Mouse (Mus musculus) midbrain, embryonic 13.5 days (tissue): ENCODE results near the gene Crmp1. TPM values are rescaled to one million over a fixed set of nuclear protein-coding genes. Genes with fewer than 3 reads are reported as not detected.

Experiments used
- ATAC-seq: fragments of 200-750 bp; cut with Nextera tagmentation; 2 replicates; pipeline ENCODE4 v1.8.0; 2017; ENCODE audit warnings: mild to moderate bottlenecking, moderate TSS enrichment, moderate library complexity
- H3K27ac ChIP-seq: fragments of 300-500 bp; sonication (generic); 2 replicates; pipeline ENCODE4 v1.5.1; 2015; ENCODE audit warnings: inconsistent platforms, mild to moderate bottlenecking, moderate library complexity
- H3K27me3 ChIP-seq: fragments of 300-500 bp; sonication (generic); 2 replicates; pipeline ENCODE4 v1.6.1; 2015; ENCODE audit warnings: mild to moderate bottlenecking, inconsistent platforms
- H3K36me3 ChIP-seq: fragments of 300-500 bp; sonication (generic); 2 replicates; pipeline ENCODE4 v1.6.1; 2015; ENCODE audit warnings: mild to moderate bottlenecking, inconsistent platforms
- H3K4me1 ChIP-seq: fragments of 300-500 bp; sonication (generic); replicated peaks from 2 replicates; pipeline ENCODE4 v1.6.1; 2015; ENCODE audit warnings: inconsistent platforms
- H3K4me2 ChIP-seq: fragments of 300-500 bp; sonication (generic); replicated peaks from 2 replicates; pipeline ENCODE4 v1.6.1; 2015; ENCODE audit warnings: moderate library complexity, mild to moderate bottlenecking, inconsistent platforms
- H3K4me3 ChIP-seq: fragments of 300-500 bp; sonication (generic); replicated peaks from 2 replicates; pipeline ENCODE4 v1.5.1; 2015; ENCODE audit warnings: mild to moderate bottlenecking, inconsistent platforms
- H3K9ac ChIP-seq: fragments of 300-500 bp; sonication (generic); replicated peaks from 2 replicates; pipeline ENCODE4 v1.6.1; 2015; ENCODE audit warnings: mild to moderate bottlenecking, inconsistent platforms
- H3K9me3 ChIP-seq: fragments of 300-500 bp; sonication (generic); 2 replicates; pipeline ENCODE4 v1.6.1; 2016; ENCODE audit warnings: mild to moderate bottlenecking, inconsistent platforms
- WGBS: fragments of 180-500 bp; shearing (Covaris S2); methylation state at CpG from one replicate; pipeline ENCODE4 v1.1.7; 2015; 5-methylcytosine and 5-hydroxymethylcytosine counted together
- polyA plus RNA-seq: library from polyadenylated mRNA; unstranded; fragments of >200 nt; fragmentation: Nextera tagmentation; extraction: Ambion mirVana; gene quantifications from 2 replicates; pipeline ENCODE4 v1.2.1, GENCODE M21; 2015

Gene Crmp1
- polyA plus RNA-seq, 1 experiment from 2014 or later = 711 TPM

- Histone ChIP-seq H3K9ac (peak overlapping the region; percentile 93), H3K4me1 (peaks cover 53% of the 10 kb centered on the region), H3K9me3 (no peaks in the 10 kb centered on the region), H3K27me3 (peaks cover 40% of the 10 kb centered on the region), H3K4me2 (peak overlapping the region; percentile 84), H3K27ac (peak overlapping the region; percentile 98), H3K4me3 (peak overlapping the region; percentile 86), H3K36me3 (no peaks in the 10 kb centered on the region)
- no peak for ATAC-seq
- 10% methylated on average over 44 of the region's 44 CpGs for WGBS
Measured at GRCm38 (mm10) chr5:37242360-37243168, 824 bp downstream of the Crmp1 start.

DNA sequence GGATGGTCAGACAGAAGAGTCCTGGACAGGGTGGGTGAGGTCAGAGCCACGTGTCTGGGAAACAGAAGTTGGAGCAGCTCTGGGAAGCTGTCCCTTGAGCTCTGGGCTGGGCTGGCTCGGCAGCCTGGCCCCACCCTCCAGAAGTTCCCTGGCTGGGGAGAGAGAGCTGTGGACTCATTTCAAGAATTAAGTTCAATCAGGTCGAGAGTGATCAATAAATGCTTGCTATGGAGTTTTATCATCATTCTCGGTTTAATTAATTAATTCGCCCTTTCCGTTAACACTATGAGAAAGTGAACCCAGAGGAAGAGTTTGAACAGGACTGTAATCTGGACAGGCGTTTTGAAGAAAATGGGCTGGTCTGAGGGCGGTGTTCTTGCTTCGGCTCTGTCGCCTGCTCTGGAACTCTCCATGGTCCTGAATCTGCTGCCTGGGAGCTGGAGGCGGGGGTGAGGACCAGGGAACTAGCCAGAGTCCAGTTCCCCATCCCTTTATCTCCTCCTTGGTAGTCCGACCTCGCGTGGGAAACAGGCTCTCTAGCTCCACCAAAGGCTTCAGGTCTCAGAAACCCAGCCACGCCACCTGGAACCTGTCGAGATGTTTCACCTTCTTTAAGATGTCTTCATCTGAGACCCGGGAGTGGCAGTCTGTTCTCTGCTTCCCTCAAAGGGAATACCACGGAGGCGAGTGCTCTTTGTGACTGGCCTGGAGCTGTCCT, 1.6 kb downstream of the Crmp1 start:
- no peak for ATAC-seq
- Histone ChIP-seq H3K4me1 (peaks cover 61% of the 10 kb centered on the region), H3K9me3 (no peaks in the 10 kb centered on the region), H3K4me3 (peak overlapping the region; percentile 86), H3K4me2 (peak overlapping the region; percentile 84), H3K27ac (peak overlapping the region; percentile 98), H3K9ac (peak overlapping the region; percentile 93), H3K27me3 (peaks cover 40% of the 10 kb centered on the region), H3K36me3 (no peaks in the 10 kb centered on the region)
- WGBS = 1% methylated on average over 19 of the region's 19 CpGs

DNA sequence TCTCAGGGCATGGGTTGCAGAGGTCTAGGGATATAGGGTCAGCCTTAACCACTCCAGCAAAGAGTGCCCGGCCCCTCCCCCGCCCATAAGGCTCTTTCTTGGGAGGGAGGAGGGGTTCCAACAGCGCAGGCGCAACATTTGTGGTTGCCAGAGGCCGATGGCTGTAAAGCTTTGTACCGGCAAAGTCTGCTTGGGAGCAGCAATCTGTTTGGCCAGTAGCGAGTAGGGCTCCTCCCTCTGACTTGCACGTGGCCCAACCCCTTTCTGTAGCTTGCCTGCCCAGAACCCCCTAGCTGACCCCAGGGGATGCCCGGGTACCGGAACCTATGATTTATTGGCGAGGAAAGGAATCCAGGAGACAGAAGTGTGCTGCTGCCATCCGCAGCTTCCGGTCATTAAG, 2.4 kb downstream of the Crmp1 start:
- WGBS = 2% methylated on average over 13 of the region's 13 CpGs
- H3K4me2 ChIP-seq = peak overlapping the region; percentile 84
- peak overlapping the region; percentile 98 for H3K27ac ChIP-seq
- peak; percentile 41 for ATAC-seq
- H3K27me3 ChIP-seq = peaks cover 40% of the 10 kb centered on the region
- no peaks in the 10 kb centered on the region for H3K36me3 ChIP-seq
- H3K9ac ChIP-seq = peak overlapping the region; percentile 93
- peaks cover 69% of the 10 kb centered on the region for H3K4me1 ChIP-seq
- no peaks in the 10 kb centered on the region for H3K9me3 ChIP-seq
- H3K4me3 ChIP-seq = peak overlapping the region; percentile 86

DNA sequence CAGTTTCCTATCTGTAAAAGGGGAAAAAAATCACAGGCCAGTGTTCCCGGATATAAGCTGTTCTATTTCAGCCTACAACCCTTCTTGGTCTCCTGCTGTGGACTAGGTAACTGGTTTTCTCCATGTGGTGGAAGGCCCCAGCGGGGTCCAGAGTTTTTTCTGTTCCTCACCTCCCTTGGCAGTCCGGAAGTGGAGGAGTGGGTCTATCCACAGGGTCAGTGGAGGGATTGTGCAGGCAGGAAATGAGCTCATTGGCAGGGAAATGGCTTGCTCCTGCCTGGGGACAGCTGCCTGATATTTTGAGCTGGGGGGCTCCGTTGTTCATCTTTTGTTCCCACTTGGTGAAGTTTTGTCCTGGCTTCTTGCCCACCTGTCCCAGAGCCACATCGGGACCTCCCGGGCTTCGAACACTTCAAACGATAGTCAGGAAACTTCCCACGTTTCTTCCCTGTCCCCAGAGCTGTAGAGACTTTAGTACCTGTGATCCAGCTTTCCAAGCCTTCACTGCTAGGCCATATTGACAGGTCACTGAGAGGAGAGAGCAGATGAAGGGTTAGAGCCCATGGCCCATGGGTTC, 3.0 kb downstream of the Crmp1 start:
- H3K27me3 ChIP-seq = peaks cover 34% of the 10 kb centered on the region
- H3K4me3 ChIP-seq = peak overlapping the region; percentile 86
- WGBS = 51% methylated on average over 9 of the region's 9 CpGs
- peaks cover 75% of the 10 kb centered on the region for H3K4me1 ChIP-seq
- H3K27ac ChIP-seq = peak overlapping the region; percentile 98
- no peaks in the 10 kb centered on the region for H3K9me3 ChIP-seq
- ATAC-seq = no peak
- H3K4me2 ChIP-seq = peak overlapping the region; percentile 84
- H3K36me3 ChIP-seq = no peaks in the 10 kb centered on the region
- H3K9ac ChIP-seq = peak overlapping the region; percentile 93

GRCm38 (mm10) chr5:37245651-37246050, 3.9 kb downstream of the Crmp1 start:
- WGBS = under 1% methylated on average over 42 of the region's 42 CpGs
- ATAC-seq = peak; percentile 63
- Histone ChIP-seq H3K36me3 (no peaks in the 10 kb centered on the region), H3K9ac (peak overlapping the region; percentile 93), H3K27me3 (peaks cover 25% of the 10 kb centered on the region), H3K4me2 (peak overlapping the region; percentile 84), H3K4me1 (peaks cover 78% of the 10 kb centered on the region), H3K4me3 (peak overlapping the region; percentile 86), H3K27ac (peak overlapping the region; percentile 98), H3K9me3 (no peaks in the 10 kb centered on the region)

- peak overlapping the region; percentile 84 for H3K4me2 ChIP-seq
- WGBS = under 1% methylated on average over 35 of the region's 37 CpGs
- H3K27me3 ChIP-seq = peaks cover 18% of the 10 kb centered on the region
- H3K9me3 ChIP-seq = no peaks in the 10 kb centered on the region
- ATAC-seq = peak; percentile 50
- peak overlapping the region; percentile 98 for H3K27ac ChIP-seq
- peak overlapping the region; percentile 93 for H3K9ac ChIP-seq
- H3K4me1 ChIP-seq = peaks cover 78% of the 10 kb centered on the region
- H3K36me3 ChIP-seq = no peaks in the 10 kb centered on the region
- H3K4me3 ChIP-seq = peak overlapping the region; percentile 86
Measured at GRCm38 (mm10) chr5:37246138-37246910, 4.6 kb downstream of the Crmp1 start.

DNA sequence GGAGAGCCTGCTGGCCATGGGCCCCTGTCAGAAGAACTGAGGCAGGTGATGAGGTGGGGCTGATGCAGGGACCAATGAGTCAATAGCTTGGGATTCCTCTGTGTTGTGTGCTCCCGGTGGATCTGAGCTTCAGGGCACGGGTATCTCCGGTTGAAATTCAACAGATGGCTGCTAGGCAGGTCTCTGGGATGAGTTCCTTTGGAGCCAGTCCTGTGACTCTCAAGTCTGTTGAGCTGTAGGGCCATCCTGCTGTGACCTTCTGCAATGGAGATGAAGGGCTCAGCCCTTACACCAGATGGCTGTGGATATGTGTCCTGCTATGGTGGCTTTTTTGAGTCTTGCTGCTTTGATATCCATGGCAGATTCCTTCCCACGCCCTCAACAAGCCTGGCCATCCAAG, 5.7 kb downstream of the Crmp1 start:
- Histone ChIP-seq H3K4me2 (peak overlapping the region; percentile 84), H3K27me3 (peaks cover 13% of the 10 kb centered on the region), H3K4me3 (peak overlapping the region; percentile 86), H3K27ac (peak overlapping the region; percentile 98), H3K9ac (peak overlapping the region; percentile 93), H3K9me3 (no peaks in the 10 kb centered on the region), H3K4me1 (peaks cover 83% of the 10 kb centered on the region), H3K36me3 (peaks cover 6% of the 10 kb centered on the region)
- no peak for ATAC-seq
- WGBS = 45% methylated on average over 4 of the region's 4 CpGs

DNA sequence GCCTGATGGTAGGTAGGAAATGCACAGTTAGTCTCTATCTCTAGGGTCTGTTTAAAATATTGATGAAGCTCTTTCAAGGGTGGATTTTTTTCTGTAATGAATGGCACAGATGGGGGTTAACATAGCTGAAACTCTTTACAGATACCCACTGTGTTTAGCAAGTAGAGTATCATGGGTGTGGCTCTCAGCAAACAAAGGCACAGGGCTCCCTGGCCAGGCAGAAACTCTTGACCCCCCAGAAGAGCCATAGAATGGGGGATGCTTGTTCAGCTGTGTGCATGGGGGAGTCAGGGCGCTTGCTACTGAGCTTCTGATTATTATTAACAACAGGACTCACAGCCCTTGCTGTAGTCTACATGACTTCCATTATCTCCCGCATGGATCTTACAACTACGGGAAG, 7.1 kb downstream of the Crmp1 start:
- Histone ChIP-seq H3K4me2 (peak overlapping the region; percentile 84), H3K27ac (peak overlapping the region; percentile 61), H3K4me3 (peak overlapping the region; percentile 86), H3K4me1 (peaks cover 75% of the 10 kb centered on the region), H3K9ac (peak overlapping the region; percentile 93), H3K36me3 (peaks cover 13% of the 10 kb centered on the region), H3K27me3 (peaks cover 2% of the 10 kb centered on the region; the same call in 1 of the 2 replicates), H3K9me3 (no peaks in the 10 kb centered on the region)
- no peak for ATAC-seq
- 70% methylated on average over 3 of the region's 3 CpGs for WGBS

- Histone ChIP-seq H3K9me3 (no peaks in the 10 kb centered on the region), H3K4me2 (0 out of 2 replicates have a peak overlapping the region, but pooled peaks have one; percentile 11), H3K27ac (no peak overlapping the region), H3K9ac (no peak overlapping the region), H3K4me3 (no peak overlapping the region), H3K36me3 (peaks cover 14% of the 10 kb centered on the region), H3K27me3 (no peaks in the 10 kb centered on the region), H3K4me1 (peaks cover 85% of the 10 kb centered on the region)
- WGBS = 83% methylated on average over 3 of the region's 3 CpGs
- no peak for ATAC-seq
Measured at GRCm38 (mm10) chr5:37251596-37251995, 9.9 kb downstream of the Crmp1 start.

GRCm38 (mm10) chr5:37252101-37252804, 10.5 kb downstream of the Crmp1 start:
- no peak for ATAC-seq
- Histone ChIP-seq H3K9me3 (no peaks in the 10 kb centered on the region), H3K36me3 (peaks cover 14% of the 10 kb centered on the region), H3K4me1 (peaks cover 90% of the 10 kb centered on the region), H3K4me2 (no peak overlapping the region), H3K27me3 (no peaks in the 10 kb centered on the region), H3K4me3 (no peak overlapping the region), H3K9ac (no peak overlapping the region), H3K27ac (no peak overlapping the region)
- 87% methylated on average over 9 of the region's 9 CpGs for WGBS

- H3K27ac ChIP-seq = no peak overlapping the region
- no peaks in the 10 kb centered on the region for H3K9me3 ChIP-seq
- 88% methylated on average over 4 of the region's 4 CpGs for WGBS
- H3K4me3 ChIP-seq = no peak overlapping the region
- no peak overlapping the region for H3K4me2 ChIP-seq
- ATAC-seq = 0 out of 2 replicates have a peak, but pooled peaks have one; percentile 9
- H3K4me1 ChIP-seq = peaks cover 89% of the 10 kb centered on the region
- H3K36me3 ChIP-seq = peaks cover 14% of the 10 kb centered on the region
- H3K27me3 ChIP-seq = no peaks in the 10 kb centered on the region
- no peak overlapping the region for H3K9ac ChIP-seq
Measured at GRCm38 (mm10) chr5:37254523-37254922, 12.8 kb downstream of the Crmp1 start.
